Mouse (Mus musculus): Measurements from ENCODE around the gene Mcidas. TPM values are rescaled to one million over a fixed set of nuclear protein-coding genes. Genes with fewer than 3 reads are reported as not detected.

Mcidas gene
- polyA plus RNA-seq (2014; fragmentation: Illumina TruSeq; extraction: RNeasy Lipid Tissue Mini Kit (QIAGEN cat#74804); ENCODE audit: low read depth, low replicate concordance): not detected

DNA sequence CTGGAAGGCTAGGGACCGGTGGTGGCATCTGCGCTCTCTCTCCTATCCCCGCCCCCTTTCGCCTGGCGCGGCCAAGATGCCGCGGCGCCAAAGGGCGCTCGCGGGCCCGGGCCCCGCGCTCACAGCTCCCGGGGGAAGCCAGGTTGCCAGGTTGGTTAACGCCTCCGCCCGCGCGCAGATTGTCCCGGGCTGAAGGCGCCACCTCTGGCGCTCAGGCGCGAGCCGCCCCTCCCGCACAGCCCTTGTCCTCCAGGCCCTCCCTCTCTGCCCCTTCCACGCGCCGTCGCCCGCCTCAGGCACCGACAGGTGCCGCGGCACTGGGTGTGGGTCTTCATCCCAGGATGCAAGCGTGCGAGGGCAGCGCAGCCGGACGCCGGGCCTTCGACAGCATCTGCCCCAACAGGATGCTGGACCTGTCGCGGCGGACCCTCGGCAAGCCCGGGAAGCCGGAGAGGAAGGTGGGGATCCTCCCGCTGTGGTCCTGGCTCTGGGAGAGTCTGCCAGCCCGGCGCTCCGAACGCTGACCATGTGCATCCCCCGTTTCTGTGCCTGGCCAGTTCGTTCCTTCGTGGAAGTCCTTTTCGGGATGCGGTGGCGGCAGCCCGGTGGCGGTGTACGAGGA, at the start of gene Mcidas:
Gene Mcidas (plus strand): TSS at position 315 of the 622 bp plus-strand sequence.

GRCm38 (mm10) chr13:112987532-112987943, 6.1 kb upstream of the Mcidas start, which contains the start of gene Ccno:
Ccno (plus strand) TSS chr13:112987802.

DNA sequence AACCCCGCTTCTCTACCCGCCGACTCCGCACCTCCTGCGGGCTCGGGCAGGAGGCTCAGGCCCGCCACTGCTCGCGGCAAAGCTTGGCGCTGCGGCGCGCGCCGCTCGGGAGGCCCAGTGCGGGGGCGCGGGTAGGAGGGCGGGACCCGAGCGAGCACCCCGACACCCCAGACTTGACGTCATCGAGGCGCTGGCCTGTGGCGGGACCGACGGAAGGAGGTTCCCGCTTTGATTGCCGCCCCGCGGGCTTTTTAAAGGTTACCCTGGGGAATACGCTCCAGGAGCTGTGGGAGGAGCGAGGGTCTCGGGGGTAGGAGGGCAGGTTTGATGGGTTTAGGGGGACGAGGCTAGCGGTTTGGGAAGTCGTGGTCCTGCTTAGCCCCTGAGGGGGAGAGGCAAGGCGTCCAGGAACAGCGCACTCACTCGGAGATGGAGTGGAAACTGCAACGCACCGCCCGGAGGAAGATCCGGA, 41.3 kb downstream of the Mcidas start, which contains the start of gene Cdc20b:
Gene Cdc20b (plus strand): TSS at position 162 of the 472 bp plus-strand sequence.

GRCm38 (mm10) chr13:113046211-113046883, 52.7 kb downstream of the Mcidas start, which contains the start of gene Gpx8:
Gpx8 (minus strand) TSS chr13:113046410.

Other genes with a start within 250 kb of the Mcidas start
- 83.8 TPM for gene Plpp1, start 193.1 kb upstream of the Mcidas start, polyA plus RNA-seq (2014; fragmentation: Illumina TruSeq; extraction: RNeasy Lipid Tissue Mini Kit (QIAGEN cat#74804); ENCODE audit: low read depth, low replicate concordance)
- 29.5 TPM for gene Mtrex, start 66.4 kb upstream of the Mcidas start, polyA plus RNA-seq (2014; fragmentation: Illumina TruSeq; extraction: RNeasy Lipid Tissue Mini Kit (QIAGEN cat#74804); ENCODE audit: low read depth, low replicate concordance)
- 11.3 TPM for gene Dhx29, start 66.4 kb upstream of the Mcidas start, polyA plus RNA-seq (2014; fragmentation: Illumina TruSeq; extraction: RNeasy Lipid Tissue Mini Kit (QIAGEN cat#74804); ENCODE audit: low read depth, low replicate concordance)
- not detected for gene Ccno, start 6.0 kb upstream of the Mcidas start, polyA plus RNA-seq (2014; fragmentation: Illumina TruSeq; extraction: RNeasy Lipid Tissue Mini Kit (QIAGEN cat#74804); ENCODE audit: low read depth, low replicate concordance)
- not detected for gene Cdc20b, start 41.3 kb downstream of the Mcidas start, polyA plus RNA-seq (2014; fragmentation: Illumina TruSeq; extraction: RNeasy Lipid Tissue Mini Kit (QIAGEN cat#74804); ENCODE audit: low read depth, low replicate concordance)
- gene Gpx8, start 52.6 kb downstream of the Mcidas start, polyA plus RNA-seq (2014; fragmentation: Illumina TruSeq; extraction: RNeasy Lipid Tissue Mini Kit (QIAGEN cat#74804); ENCODE audit: low read depth, low replicate concordance): 45.1 TPM
- not detected for gene Gzma, start 107.1 kb downstream of the Mcidas start, polyA plus RNA-seq (2014; fragmentation: Illumina TruSeq; extraction: RNeasy Lipid Tissue Mini Kit (QIAGEN cat#74804); ENCODE audit: low read depth, low replicate concordance)
- 1.1 TPM for gene Esm1, start 215.8 kb downstream of the Mcidas start, polyA plus RNA-seq (2014; fragmentation: Illumina TruSeq; extraction: RNeasy Lipid Tissue Mini Kit (QIAGEN cat#74804); ENCODE audit: low read depth, low replicate concordance)
- gene Gzmk, start 232.1 kb downstream of the Mcidas start, polyA plus RNA-seq (2014; fragmentation: Illumina TruSeq; extraction: RNeasy Lipid Tissue Mini Kit (QIAGEN cat#74804); ENCODE audit: low read depth, low replicate concordance): not detected

Measured in heart, adult 10 weeks (tissue).